Mouse (Mus musculus) thymus, adult 2 months (tissue): Measurements from ENCODE around the gene Zscan10.
"Not testable (repeated sequence)": the region's sequence is repeated elsewhere in the genome, so short reads cannot be mapped to it uniquely, and the experiment has no call there.

Experiments
- CTCF ChIP-seq: fragments of 200-500 bp; IDR thresholded peaks from 2 replicates; pipeline ENCODE4 v1.5.1; 2012; ENCODE audit warnings: mild to moderate bottlenecking, control low read depth, low read length, moderate library complexity, borderline replicate concordance; ENCODE audit not compliant: control insufficient read depth, poor library complexity, insufficient read depth; ENCODE audit errors: extremely low read depth
- POLR2A ChIP-seq: fragments of 200-500 bp; IDR thresholded peaks from 2 replicates; pipeline ENCODE4 v1.6.1; 2012; ENCODE audit warnings: mild to moderate bottlenecking, low read length, control low read depth, moderate library complexity; ENCODE audit not compliant: control insufficient read depth, poor library complexity, insufficient read depth; ENCODE audit errors: extremely low read depth

DNA sequence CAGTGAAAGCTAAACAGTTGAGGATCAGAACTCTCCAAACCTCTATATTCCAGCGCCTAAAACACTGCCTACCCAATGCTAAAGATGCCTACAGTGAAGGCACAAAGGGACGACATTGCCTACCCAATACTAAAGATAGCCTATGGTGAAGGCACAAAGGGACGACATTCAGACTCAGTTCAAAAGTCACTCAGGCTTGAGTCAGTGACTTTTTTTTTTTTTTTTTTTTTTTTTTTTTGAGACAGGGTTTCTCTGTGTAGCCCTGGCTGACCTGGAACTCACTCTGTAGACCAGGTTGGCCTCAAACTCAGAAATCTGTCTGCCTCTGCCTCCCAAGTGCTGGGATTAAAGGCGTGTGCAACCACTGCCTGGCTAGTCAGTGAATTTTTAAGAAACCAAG is 5.5 kb upstream of the Zscan10 start:
- not testable (repeated sequence) for TF ChIP-seq CTCF, POLR2A
